Mouse (Mus musculus): ENCODE measurements at regions not wholly inside any gene's neighbourhood (a gene's known extent, or its start where the extent isn't known, plus 50 kb on each side); places are given as distances from the start of the nearest gene placed in this dataset.

- no peak for TF ChIP-seq CTCF (IDR thresholded peaks at IDR 0.05; ENCODE audit: low read depth)
- TF ChIP-seq EP300 (IDR thresholded peaks at IDR 0.05; ENCODE audit: low read depth), result no peak
Measured at GRCm38 (mm10) chr8:116265591-116265990, 239.2 kb upstream of the Dynlrb2 start.
